Mouse (Mus musculus) heart, postnatal 0 days (tissue): ENCODE data around the gene Prph2.

Experiments
- CTCF ChIP-seq: IDR thresholded peaks from 2 replicates; pipeline ENCODE4 v1.5.1; 2016; ENCODE audit warnings: antibody characterized with exemption, control low read depth, low read depth
- EP300 ChIP-seq: IDR thresholded peaks from 2 replicates; pipeline ENCODE4 v1.6.1; 2016; ENCODE audit warnings: antibody characterized with exemption, low read depth

DNA sequence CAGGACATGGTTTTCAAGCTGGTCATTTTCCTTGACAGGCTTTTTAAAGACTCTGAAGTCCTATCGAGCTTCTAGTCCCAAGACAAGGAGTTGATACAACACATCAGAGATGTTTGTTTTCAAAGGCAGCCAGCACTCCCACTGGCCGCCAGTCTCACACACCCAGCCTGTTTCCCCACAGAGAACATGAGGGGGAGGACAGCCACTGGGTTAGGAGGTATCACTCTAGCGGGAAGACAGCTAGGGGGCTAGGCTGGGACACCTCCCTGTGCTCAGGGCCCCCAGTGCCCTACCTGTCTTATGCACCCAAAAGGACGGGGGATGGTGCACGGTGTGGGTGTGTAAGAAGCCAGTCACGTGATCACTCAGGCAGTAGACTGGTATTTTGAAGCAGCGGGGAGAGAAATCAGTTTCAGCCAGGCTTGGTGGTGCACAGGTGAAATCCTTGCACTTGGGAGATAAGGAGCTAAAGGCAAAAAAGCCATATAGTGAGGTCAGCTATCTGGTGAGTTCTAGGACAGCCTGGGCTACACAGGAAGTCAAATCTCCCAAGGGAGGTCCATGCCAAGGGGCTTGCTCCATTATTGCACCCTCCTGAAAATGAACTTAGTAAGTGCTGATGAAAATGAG is 45.6 kb upstream of the Prph2 start:
- TF ChIP-seq CTCF = no peak
- TF ChIP-seq EP300 = no peak
